ENCODE assay signal across 25 mouse cellular contexts in the genomic region with DNA sequence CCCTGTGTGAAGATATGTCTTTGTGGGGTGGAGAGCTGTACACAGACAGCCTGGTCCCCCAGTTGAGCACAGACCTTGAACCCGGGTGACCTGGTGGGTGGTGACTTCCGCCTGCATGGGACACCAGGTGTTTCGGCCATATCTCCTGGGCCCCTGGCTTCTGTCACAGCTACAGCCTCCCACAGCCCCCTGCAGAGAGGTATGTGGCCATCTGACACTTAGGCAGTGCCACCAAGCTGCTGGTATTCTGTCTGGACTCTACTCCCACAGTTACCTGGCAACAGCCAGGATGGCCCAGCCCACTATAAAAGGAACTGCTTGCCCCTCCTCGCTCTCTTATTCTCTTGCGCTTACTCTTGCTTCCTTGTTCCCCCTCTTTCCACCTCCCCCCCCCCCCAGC. TPM values are rescaled to one million over a fixed set of nuclear protein-coding genes. Genes with fewer than 3 reads are reported as not detected.
DNase-seq lines count a peak whose midpoint lies in the region; ATAC-seq and TF ChIP-seq lines count a peak whose summit lies in the region.
"Had no signal": no experiment of that assay in that cellular context is flagged by ENCODE, and none has a peak within 500 bp of the region (broad histone marks: within the 10 kb centered on the region; RNA-seq: fewer than 3 reads in every experiment).

No protein-coding gene starts in this region.

- no peaks in the 10 kb centered on the region for H3K27me3 ChIP-seq in hindbrain, postnatal 0 days (ENCODE audit: insufficient read depth, low read length)
- H3K27me3 ChIP-seq in hindbrain, embryonic 11.5 days (ENCODE audit: control insufficient read depth, insufficient read depth, low read length): no peaks in the 10 kb centered on the region
- H3K27me3 ChIP-seq: embryonic facial prominence, embryonic 13.5 days; heart, embryonic 13.5 days; neural tube, embryonic 15.5 days had no signal

- DNase-seq in hindbrain, postnatal 0 days (ENCODE audit: low spot score): no peak
- no peak for DNase-seq in hindbrain, embryonic 11.5 days (ENCODE audit: low spot score)
- DNase-seq in R1 (ENCODE audit: low read depth, low spot score): peak; percentile 66
- peak; percentile 16 for DNase-seq in brain, adult 2 months (ENCODE audit: low read depth, low spot score)
- peak; percentile 38 to 59 for DNase-seq in cerebellum, postnatal 10 days
- DNase-seq in thymus, postnatal 0 days (ENCODE audit: low spot score): no peak
- no peak for DNase-seq in layer of hippocampus, adult 9-11 months
- DNase-seq: heart, postnatal 36 days; lung, adult 2 months; lung, postnatal 4 days; thymus, adult 18-20 months had no signal

- 63% methylated on average over 5 of the region's 5 CpGs for WGBS in hindbrain, postnatal 0 days
- WGBS in hindbrain, embryonic 11.5 days: 76% methylated on average over 5 of the region's 5 CpGs

- H3K4me2 ChIP-seq in hindbrain, postnatal 0 days (ENCODE audit: low read depth, low read length): no peak overlapping the region
- H3K4me2 ChIP-seq in hindbrain, embryonic 11.5 days (replicated peaks; ENCODE audit: low read depth, low read length): no peak overlapping the region
- H3K4me2 ChIP-seq: embryonic facial prominence, embryonic 13.5 days; heart, embryonic 13.5 days; liver, embryonic 11.5 days; midbrain, embryonic 11.5 days; neural tube, embryonic 15.5 days had no signal

- no peaks in the 10 kb centered on the region for H3K36me3 ChIP-seq in hindbrain, postnatal 0 days (ENCODE audit: insufficient read depth, low read length)
- H3K36me3 ChIP-seq in hindbrain, embryonic 11.5 days (ENCODE audit: control insufficient read depth, insufficient read depth, low read length): no peaks in the 10 kb centered on the region
- H3K36me3 ChIP-seq: embryonic facial prominence, embryonic 13.5 days; heart, embryonic 13.5 days; neural tube, embryonic 15.5 days had no signal

- H3K9ac ChIP-seq in hindbrain, postnatal 0 days (replicated peaks; ENCODE audit: low read length): no peak overlapping the region
- H3K9ac ChIP-seq in hindbrain, embryonic 11.5 days (ENCODE audit: low read depth, low read length): no peak overlapping the region
- H3K9ac ChIP-seq: embryonic facial prominence, embryonic 13.5 days; heart, embryonic 13.5 days; neural tube, embryonic 15.5 days had no signal

- H3K27ac ChIP-seq in hindbrain, postnatal 0 days: no peak overlapping the region
- no peak overlapping the region for H3K27ac ChIP-seq in hindbrain, embryonic 11.5 days (ENCODE audit: low read depth, low read length)
- H3K27ac ChIP-seq: embryonic facial prominence, embryonic 13.5 days; heart, embryonic 13.5 days; neural tube, embryonic 15.5 days had no signal

- no peak for TF ChIP-seq CTCF in hindbrain, postnatal 0 days (IDR thresholded peaks at IDR 0.05; ENCODE audit: low read depth)

- H3K9me3 ChIP-seq in hindbrain, postnatal 0 days (ENCODE audit: low read length): no peaks in the 10 kb centered on the region
- no peaks in the 10 kb centered on the region for H3K9me3 ChIP-seq in hindbrain, embryonic 11.5 days (ENCODE audit: control insufficient read depth, low read length)
- H3K9me3 ChIP-seq: embryonic facial prominence, embryonic 13.5 days; heart, embryonic 13.5 days; neural tube, embryonic 15.5 days had no signal

- peak; percentile 70 for ATAC-seq in hindbrain, postnatal 0 days
- no peak for ATAC-seq in hindbrain, embryonic 11.5 days (ENCODE audit: low FRiP score)
- ATAC-seq: forebrain, embryonic 16.5 days; intestine, embryonic 16.5 days; Patski had no signal

- no peak overlapping the region for H3K4me3 ChIP-seq in hindbrain, postnatal 0 days (ENCODE audit: low read length)
- H3K4me3 ChIP-seq in hindbrain, embryonic 11.5 days (ENCODE audit: low read depth, low read length): no peak overlapping the region
- H3K4me3 ChIP-seq: embryonic facial prominence, embryonic 13.5 days; heart, embryonic 13.5 days; myocyte; neural tube, embryonic 15.5 days had no signal

- H3K4me1 ChIP-seq in hindbrain, postnatal 0 days (ENCODE audit: insufficient read depth, low read length): no peaks in the 10 kb centered on the region
- H3K4me1 ChIP-seq in hindbrain, embryonic 11.5 days (replicated peaks; ENCODE audit: control insufficient read depth, insufficient read depth, low read length): no peaks in the 10 kb centered on the region
- H3K4me1 ChIP-seq: embryonic facial prominence, embryonic 13.5 days; heart, embryonic 13.5 days; neural tube, embryonic 15.5 days had no signal

RNA-seq across cellular contexts. Expression of gene Bhmt2, which starts 16.2 kb away (rescaled TPM):
- total RNA-seq in hindbrain, postnatal 0 days (2014; rRNA removed): not detected in 2 replicates
- 0.05 and 0.14 TPM in 2 replicates for polyA plus RNA-seq in hindbrain, postnatal 0 days (2015; fragmentation: Nextera tagmentation; extraction: Ambion mirVana)
- 0.11 TPM in 1 of 2 replicates, not detected in the other for polyA plus RNA-seq in hindbrain, embryonic 11.5 days (2014; fragmentation: Nextera tagmentation; extraction: Ambion mirVana)
- not detected in 2 replicates for polyA plus RNA-seq in thymus, postnatal 0 days (2015; fragmentation: Nextera tagmentation; extraction: Ambion mirVana)
- total RNA-seq: common myeloid progenitor, adult 5-6 weeks; heart, postnatal 36 days had no signal
- polyA plus RNA-seq: embryonic facial prominence, embryonic 13.5 days; midbrain, embryonic 11.5 days; myocyte; neural tube, embryonic 15.5 days; stomach, embryonic 14.5 days had no signal

RNA-seq across cellular contexts. Expression of gene Dmgdh, which starts 16.3 kb away (rescaled TPM):
- total RNA-seq in hindbrain, postnatal 0 days (2014; rRNA removed): 0.07 and 0.21 TPM in 2 replicates
- 0.28 and 0.43 TPM in 2 replicates for polyA plus RNA-seq in hindbrain, postnatal 0 days (2015; fragmentation: Nextera tagmentation; extraction: Ambion mirVana)
- 0.17 and 0.24 TPM in 2 replicates for polyA plus RNA-seq in hindbrain, embryonic 11.5 days (2014; fragmentation: Nextera tagmentation; extraction: Ambion mirVana)
- not detected in 2 replicates for polyA plus RNA-seq in thymus, postnatal 0 days (2015; fragmentation: Nextera tagmentation; extraction: Ambion mirVana)
- total RNA-seq: common myeloid progenitor, adult 5-6 weeks; heart, postnatal 36 days had no signal
- polyA plus RNA-seq: gonadal fat pad, adult 2 months; midbrain, embryonic 11.5 days; myocyte; Patski; stomach, embryonic 14.5 days had no signal

RNA-seq across cellular contexts. Expression of gene Bhmt, which starts 20.2 kb away (rescaled TPM):
- 0.05 TPM in 1 of 2 replicates, not detected in the other for total RNA-seq in hindbrain, postnatal 0 days (2014; rRNA removed)
- 0.98 and 1.1 TPM in 2 replicates for polyA plus RNA-seq in hindbrain, postnatal 0 days (2015; fragmentation: Nextera tagmentation; extraction: Ambion mirVana)
- 0.20 and 0.40 TPM in 2 replicates for polyA plus RNA-seq in hindbrain, embryonic 11.5 days (2014; fragmentation: Nextera tagmentation; extraction: Ambion mirVana)
- 0.14 and 0.20 TPM in 2 replicates for polyA plus RNA-seq in thymus, postnatal 0 days (2015; fragmentation: Nextera tagmentation; extraction: Ambion mirVana)
- total RNA-seq: common myeloid progenitor, adult 5-6 weeks; heart, postnatal 36 days; layer of hippocampus, postnatal 10 days; left cerebral cortex, postnatal 25 days had no signal
- polyA plus RNA-seq: embryonic facial prominence, embryonic 13.5 days; forebrain, embryonic 16.5 days; midbrain, embryonic 11.5 days; myocyte; Patski had no signal

Comparison
In these comparisons a context has a peak if more than half of its experiments do, and no peak if none do; other contexts are left out.
1. DNase-seq: peak in R1 (single experiment), brain, adult 2 months (single experiment) and cerebellum, postnatal 10 days (2 of 2); none in hindbrain, postnatal 0 days (single experiment), hindbrain, embryonic 11.5 days (single experiment), thymus, postnatal 0 days (single experiment) and layer of hippocampus, adult 9-11 months (single experiment).